Mouse (Mus musculus) kidney, embryonic 14.5 days (tissue): ENCODE measurements around the gene Rph3al. TPM values are rescaled to one million over a fixed set of nuclear protein-coding genes. Genes with fewer than 3 reads are reported as not detected.

Source experiments
- ATAC-seq: fragments of 200-750 bp; cut with Nextera tagmentation; 2 replicates; pipeline ENCODE4 v1.8.0; 2017; ENCODE audit warnings: moderate number of reproducible peaks, mild to moderate bottlenecking, moderate TSS enrichment, moderate library complexity; ENCODE audit not compliant: low FRiP score, low TSS enrichment
- H3K27ac ChIP-seq: fragments of 300-500 bp; sonication (generic); 2 replicates; pipeline ENCODE4 v1.5.1; 2014; ENCODE audit warnings: low read depth, mild to moderate bottlenecking, low read length, moderate library complexity, mixed read lengths
- H3K27me3 ChIP-seq: fragments of 300-500 bp; sonication (generic); 2 replicates; pipeline ENCODE4 v1.6.1; 2014; ENCODE audit warnings: mild to moderate bottlenecking, low read length; ENCODE audit not compliant: control insufficient read depth, insufficient read depth
- H3K36me3 ChIP-seq: fragments of 300-500 bp; sonication (generic); 2 replicates; pipeline ENCODE4 v1.6.1; 2014; ENCODE audit warnings: low read length, mixed read lengths; ENCODE audit not compliant: control insufficient read depth, insufficient read depth
- H3K4me1 ChIP-seq: fragments of 300-500 bp; sonication (generic); 2 replicates; pipeline ENCODE4 v1.6.1; 2014; ENCODE audit warnings: low read length, mixed read lengths; ENCODE audit not compliant: control insufficient read depth, insufficient read depth
- H3K4me2 ChIP-seq: fragments of 300-500 bp; sonication (generic); replicated peaks from 2 replicates; pipeline ENCODE4 v1.6.1; 2014; ENCODE audit warnings: low read depth, mild to moderate bottlenecking, low read length
- H3K4me3 ChIP-seq: fragments of 300-500 bp; sonication (generic); 2 replicates; pipeline ENCODE4 v1.5.1; 2014; ENCODE audit warnings: mild to moderate bottlenecking, low read length
- H3K9ac ChIP-seq: fragments of 300-500 bp; sonication (generic); 2 replicates; pipeline ENCODE4 v1.6.1; 2014; ENCODE audit warnings: low read depth, mild to moderate bottlenecking, low read length, moderate library complexity
- H3K9me3 ChIP-seq: fragments of 300-500 bp; sonication (generic); 2 replicates; pipeline ENCODE4 v1.6.1; 2016; ENCODE audit warnings: low read length; ENCODE audit not compliant: control insufficient read depth
- WGBS: fragments of 180-500 bp; shearing (Covaris S2); extraction: QIAGEN DNeasy Blood & Tissue Kit; methylation state at CpG from one replicate; pipeline ENCODE4 v1.1.7; 2014; 5-methylcytosine and 5-hydroxymethylcytosine counted together
- polyA plus RNA-seq: library from polyadenylated mRNA; unstranded; fragments of >200 nt; fragmentation: Nextera tagmentation; extraction: Ambion mirVana; gene quantifications from 2 replicates; pipeline ENCODE4 v1.2.1, GENCODE M21; 2014

Rph3al gene
- polyA plus RNA-seq, 1 experiment from 2014 or later, result 13.1 TPM

DNA sequence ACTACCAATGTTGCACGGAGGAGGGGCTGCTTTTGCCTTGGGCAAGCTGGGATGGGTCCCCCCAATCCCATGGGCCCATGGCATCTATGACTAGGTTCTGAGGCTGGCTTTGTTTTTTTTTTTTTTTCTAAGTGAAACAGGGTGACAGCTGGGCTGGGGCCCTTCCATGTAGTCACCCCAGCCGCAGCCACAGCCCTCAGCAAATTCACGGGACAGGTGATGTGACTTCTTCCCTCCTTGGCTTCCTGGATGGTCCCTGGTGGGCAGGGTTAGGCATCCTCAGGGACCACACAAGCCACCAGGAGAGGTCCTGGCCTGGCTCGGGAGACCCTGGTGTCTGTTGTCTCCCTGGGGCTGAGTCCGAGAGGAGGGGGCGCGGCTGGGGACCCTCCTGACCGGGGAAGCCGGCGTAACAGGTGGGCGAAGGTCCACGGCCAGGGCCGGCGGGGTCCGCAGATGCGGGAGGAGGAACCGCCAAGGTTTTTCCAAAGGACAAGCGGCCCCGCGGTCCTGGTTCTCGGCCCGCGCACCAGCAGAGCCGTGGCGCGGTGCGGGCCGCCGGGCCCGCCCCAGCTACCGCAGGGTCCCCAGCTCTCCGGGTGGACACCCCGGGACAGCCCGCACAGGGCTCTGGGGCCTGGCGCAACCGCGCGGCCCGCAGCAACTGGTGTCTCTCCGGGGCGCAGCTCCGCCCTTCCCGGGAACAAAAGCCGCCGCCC, 143.5 kb downstream of the Rph3al start:
- Histone ChIP-seq H3K27ac (no peak overlapping the region), H3K4me1 (0 out of 2 replicates have a peak, but pooled peaks cover 2% of the 10 kb centered on the region), H3K9ac (peak overlapping the region; percentile 71), H3K36me3 (no peaks in the 10 kb centered on the region), H3K4me2 (peak overlapping the region; percentile 63), H3K4me3 (peak overlapping the region; percentile 48), H3K9me3 (no peaks in the 10 kb centered on the region), H3K27me3 (peaks cover 36% of the 10 kb centered on the region)
- WGBS, result 7% methylated on average over 42 of the region's 45 CpGs
- ATAC-seq, result no peak

DNA sequence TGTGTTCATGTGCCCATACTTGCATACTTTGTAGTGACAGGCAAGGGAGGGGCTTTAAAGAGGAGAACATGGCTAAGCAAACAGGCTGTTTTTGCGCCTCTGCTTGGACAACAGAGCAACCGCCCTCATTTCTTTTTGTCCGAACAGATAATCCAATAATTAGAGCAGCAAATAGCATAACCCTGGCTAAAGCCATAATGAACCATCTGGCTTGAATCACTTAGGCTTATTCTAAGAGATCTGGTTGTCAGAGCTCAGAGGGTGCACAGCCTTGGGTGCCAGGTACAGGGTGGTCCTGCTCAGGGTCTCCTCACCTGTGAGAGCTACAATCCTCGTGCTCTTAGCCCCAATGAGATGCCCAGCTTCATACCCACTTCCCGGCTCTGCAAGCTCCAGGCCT, 144.9 kb downstream of the Rph3al start:
- Histone ChIP-seq H3K9me3 (no peaks in the 10 kb centered on the region), H3K4me3 (no peak overlapping the region), H3K27me3 (peaks cover 36% of the 10 kb centered on the region), H3K4me2 (no peak overlapping the region), H3K4me1 (0 out of 2 replicates have a peak, but pooled peaks cover 2% of the 10 kb centered on the region), H3K9ac (no peak overlapping the region), H3K27ac (no peak overlapping the region), H3K36me3 (no peaks in the 10 kb centered on the region)
- 82% methylated on average over 5 of the region's 5 CpGs for WGBS
- no peak for ATAC-seq

DNA sequence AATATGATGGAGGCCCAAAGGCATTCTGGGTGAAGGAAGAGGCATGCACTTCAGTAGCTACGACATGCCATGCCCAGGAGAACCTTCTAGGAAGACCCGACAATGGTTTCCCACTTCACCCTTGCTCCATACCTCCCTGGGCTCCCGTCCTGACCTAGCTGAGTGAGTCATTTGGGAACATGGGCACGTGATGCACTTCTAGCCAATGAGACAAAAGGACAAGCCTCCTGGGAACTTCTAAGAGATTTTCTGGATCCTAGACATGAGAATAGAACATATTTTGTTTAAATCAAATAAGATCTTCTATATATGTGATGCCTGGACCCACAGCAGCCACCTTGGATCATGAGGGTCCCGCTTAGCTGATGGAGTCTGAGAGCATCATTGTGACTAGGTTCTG, 145.7 kb downstream of the Rph3al start:
- Histone ChIP-seq H3K36me3 (no peaks in the 10 kb centered on the region), H3K4me1 (0 out of 2 replicates have a peak, but pooled peaks cover 2% of the 10 kb centered on the region), H3K27ac (no peak overlapping the region), H3K4me3 (no peak overlapping the region), H3K9ac (no peak overlapping the region), H3K4me2 (no peak overlapping the region), H3K9me3 (no peaks in the 10 kb centered on the region), H3K27me3 (peaks cover 36% of the 10 kb centered on the region)
- WGBS, result 79% methylated on average over 5 of the region's 5 CpGs
- ATAC-seq, result no peak

DNA sequence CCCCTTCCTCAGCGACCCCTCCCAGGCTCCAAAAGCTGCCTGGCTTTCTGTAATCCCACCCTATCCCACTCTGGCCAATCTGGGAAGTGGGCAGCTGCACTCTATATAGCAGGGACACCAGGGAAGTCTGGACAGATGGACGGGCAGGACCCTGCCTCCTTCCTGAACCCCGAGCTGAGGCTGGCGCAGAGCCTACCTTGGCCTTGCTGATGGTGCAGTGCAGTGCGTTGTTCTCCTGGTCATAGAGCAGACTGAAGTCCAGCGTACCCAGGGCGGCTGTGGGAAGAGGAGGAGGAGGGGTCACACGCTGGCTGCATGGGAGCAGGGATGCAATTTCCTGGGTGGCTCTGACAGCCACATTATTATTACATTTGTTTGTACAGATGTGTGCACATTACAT, 152.3 kb downstream of the Rph3al start:
- H3K27ac ChIP-seq, result no peak overlapping the region
- H3K27me3 ChIP-seq, result no peaks in the 10 kb centered on the region
- H3K4me3 ChIP-seq, result no peak overlapping the region
- no peaks in the 10 kb centered on the region for H3K4me1 ChIP-seq
- no peak overlapping the region for H3K9ac ChIP-seq
- no peak for ATAC-seq
- 74% methylated on average over 8 of the region's 8 CpGs for WGBS
- H3K36me3 ChIP-seq, result no peaks in the 10 kb centered on the region
- H3K9me3 ChIP-seq, result no peaks in the 10 kb centered on the region
- no peak overlapping the region for H3K4me2 ChIP-seq

DNA sequence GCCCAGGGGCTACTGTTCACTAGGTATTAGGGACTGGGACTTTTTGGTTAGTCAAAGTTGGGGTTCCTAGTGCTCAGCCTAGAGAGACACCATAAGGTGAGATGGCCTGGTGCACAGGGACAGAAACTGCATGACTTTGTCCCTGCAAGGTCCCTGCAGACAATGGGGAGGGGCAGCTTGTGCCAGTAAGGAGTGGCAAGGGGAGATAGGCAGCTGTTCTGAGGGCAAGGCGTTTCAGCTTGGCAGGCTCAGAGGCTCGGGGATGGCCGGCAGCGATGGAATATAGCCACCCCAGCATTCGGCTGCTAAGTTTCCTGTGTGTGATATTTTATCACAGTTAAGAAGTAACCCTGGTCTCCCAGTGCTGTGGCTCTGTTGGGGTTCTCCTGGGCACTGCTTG, 154.4 kb downstream of the Rph3al start:
- no peak for ATAC-seq
- H3K36me3 ChIP-seq, result no peaks in the 10 kb centered on the region; the same call in 1 of the 2 replicates
- 82% methylated on average over 5 of the region's 5 CpGs for WGBS
- H3K4me2 ChIP-seq, result no peak overlapping the region
- H3K27me3 ChIP-seq, result no peaks in the 10 kb centered on the region
- H3K9ac ChIP-seq, result no peak overlapping the region
- no peaks in the 10 kb centered on the region for H3K9me3 ChIP-seq
- no peaks in the 10 kb centered on the region for H3K4me1 ChIP-seq
- H3K4me3 ChIP-seq, result no peak overlapping the region
- no peak overlapping the region for H3K27ac ChIP-seq

DNA sequence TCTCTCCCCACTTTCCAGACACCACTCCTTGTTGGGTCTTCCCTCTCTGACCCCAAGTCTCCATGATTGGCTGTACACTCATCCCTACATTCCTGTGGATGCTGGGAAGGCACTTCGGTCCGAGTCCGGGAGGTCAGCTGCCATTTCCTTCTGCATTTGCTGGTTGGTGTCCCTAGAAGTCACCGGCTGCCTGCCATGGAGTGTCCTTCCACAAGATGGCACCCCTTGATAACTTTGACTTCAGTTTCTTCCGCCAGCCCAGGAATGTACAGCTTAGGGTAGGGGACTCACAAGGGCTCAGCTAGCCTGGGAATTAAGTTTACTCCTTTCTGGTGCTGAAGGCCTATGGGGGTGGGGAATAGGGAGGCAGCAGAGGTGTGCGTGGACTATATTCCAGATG, 156.3 kb downstream of the Rph3al start:
- H3K27ac ChIP-seq, result no peak overlapping the region
- no peaks in the 10 kb centered on the region for H3K27me3 ChIP-seq
- ATAC-seq, result peak; percentile 63
- H3K4me3 ChIP-seq, result no peak overlapping the region
- H3K9me3 ChIP-seq, result no peaks in the 10 kb centered on the region
- H3K4me2 ChIP-seq, result no peak overlapping the region
- no peak overlapping the region for H3K9ac ChIP-seq
- 20% methylated on average over 6 of the region's 6 CpGs for WGBS
- H3K36me3 ChIP-seq, result peaks cover 2% of the 10 kb centered on the region; the same call in 1 of the 2 replicates
- H3K4me1 ChIP-seq, result no peaks in the 10 kb centered on the region

Other genes with a start within 250 kb of the Rph3al start
- gene Ywhae, start 205.6 kb downstream of the Rph3al start, polyA plus RNA-seq, result 918 and 1,088 TPM in 2 replicates
- gene Doc2b, start 142.4 kb downstream of the Rph3al start, polyA plus RNA-seq, result 1.1 and 1.2 TPM in 2 replicates
- 0.31 and 0.50 TPM in 2 replicates for gene 1700016K19Rik, start 61.5 kb upstream of the Rph3al start, polyA plus RNA-seq
- 20.7 and 23.3 TPM in 2 replicates for gene Rflnb, start 89.4 kb upstream of the Rph3al start, polyA plus RNA-seq
- gene Vps53, start 241.2 kb upstream of the Rph3al start, polyA plus RNA-seq, result 27.3 and 40.8 TPM in 2 replicates
- 25.5 and 26.5 TPM in 2 replicates for gene Fam57a, start 241.2 kb upstream of the Rph3al start, polyA plus RNA-seq